Mouse (Mus musculus): ENCODE data around the gene Cmya5. TPM values are rescaled to one million over a fixed set of nuclear protein-coding genes. Genes with fewer than 3 reads are reported as not detected.

Gene Cmya5
- polyA plus RNA-seq, 1 experiment from 2014 or later = 0.29 TPM

DNA sequence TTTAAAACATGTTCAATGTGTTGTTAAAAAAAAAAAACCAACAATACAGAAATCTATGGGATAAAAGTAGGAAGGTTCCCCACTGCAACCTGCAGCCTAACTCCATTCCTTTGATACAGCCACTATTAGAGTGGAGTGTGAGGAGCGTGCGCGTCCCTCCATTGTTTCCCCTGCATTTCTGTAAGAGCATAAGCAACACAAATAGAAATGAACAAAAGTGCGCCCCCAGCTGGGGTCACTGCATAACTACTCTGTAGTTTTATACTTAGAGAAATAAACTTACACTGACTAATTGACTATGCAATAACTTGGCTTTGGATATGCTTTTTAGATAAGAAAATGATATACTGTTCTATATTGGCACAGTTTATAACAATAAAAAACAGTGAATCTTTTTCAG, 75.0 kb downstream of the Cmya5 start:
- DNase-seq (ENCODE audit: low spot score) = no peak

DNA sequence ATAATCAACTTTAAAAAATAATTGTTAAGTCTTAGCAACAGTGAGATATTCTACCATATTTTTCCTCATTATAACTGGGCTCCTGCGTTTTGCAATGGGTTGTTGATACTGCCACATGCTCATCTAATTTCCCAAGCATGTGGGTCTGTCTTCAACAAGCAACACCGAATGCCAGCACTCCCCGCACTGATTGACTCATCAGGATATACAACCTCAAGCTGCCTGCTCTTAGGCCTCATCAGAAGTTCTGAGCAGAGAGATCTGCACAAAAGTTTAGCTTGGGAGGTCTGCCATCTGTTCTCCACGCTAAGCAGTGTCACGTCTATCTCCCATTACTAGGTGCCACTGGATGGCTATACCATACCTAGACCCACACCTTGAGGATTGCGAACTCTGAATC, 76.2 kb downstream of the Cmya5 start:
- DNase-seq (ENCODE audit: low spot score) = no peak

DNA sequence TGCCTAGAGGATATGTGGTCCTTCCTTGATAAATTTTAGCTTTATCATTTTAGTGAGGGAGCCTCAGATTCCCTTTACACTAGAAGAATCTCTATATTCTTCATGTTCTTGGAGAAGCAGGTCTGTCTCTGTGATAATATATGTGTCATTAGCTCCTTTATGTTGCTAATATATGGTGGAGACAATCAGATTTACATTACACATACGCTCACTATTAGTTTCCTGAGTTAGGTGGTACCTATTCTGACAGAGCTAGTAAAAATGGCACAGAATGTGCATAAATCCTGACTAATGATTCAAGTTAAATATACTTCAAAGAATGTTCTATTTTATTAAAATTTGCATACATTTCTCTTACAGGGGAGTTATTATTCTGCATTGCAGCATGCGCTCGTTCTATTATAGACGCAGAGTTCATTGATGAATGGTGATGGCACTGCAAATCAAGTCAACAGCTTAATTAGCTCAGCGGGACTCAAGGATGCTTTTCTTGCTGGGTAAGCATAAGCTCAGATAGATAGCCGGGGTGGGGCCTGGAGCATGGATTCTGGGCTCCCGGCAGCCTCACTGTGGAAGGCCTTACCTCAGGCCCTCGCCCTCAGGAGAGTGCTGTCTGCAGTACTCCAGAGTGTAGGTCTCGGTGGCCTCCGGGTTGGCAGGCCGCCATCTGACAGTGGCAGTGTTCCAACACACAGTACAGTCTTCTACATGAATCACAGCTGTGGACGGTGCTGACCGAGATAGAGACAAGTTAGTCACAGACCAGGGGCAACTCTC, 81.5 kb downstream of the Cmya5 start:
- no peak for DNase-seq (ENCODE audit: low spot score)

DNA sequence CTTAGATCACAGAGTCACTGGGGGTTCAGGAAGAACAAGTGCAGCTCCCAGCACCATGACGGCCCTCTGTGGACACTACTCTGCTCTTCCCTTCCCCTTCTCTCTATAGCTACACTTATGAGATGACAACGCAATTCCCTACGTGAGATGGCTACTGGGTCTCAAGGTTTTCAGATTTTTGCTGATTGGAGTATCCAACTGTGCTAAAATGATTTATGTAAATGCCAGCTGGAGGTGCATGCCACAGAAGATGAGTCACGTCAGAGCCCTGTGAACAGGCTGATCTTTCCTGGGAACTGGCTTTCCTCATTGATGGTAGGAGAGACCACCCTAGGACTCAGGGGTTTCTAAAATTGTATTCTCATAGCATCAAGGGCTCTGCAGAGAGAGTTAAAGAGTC, 83.2 kb downstream of the Cmya5 start:
- DNase-seq (ENCODE audit: low spot score) = no peak

DNA sequence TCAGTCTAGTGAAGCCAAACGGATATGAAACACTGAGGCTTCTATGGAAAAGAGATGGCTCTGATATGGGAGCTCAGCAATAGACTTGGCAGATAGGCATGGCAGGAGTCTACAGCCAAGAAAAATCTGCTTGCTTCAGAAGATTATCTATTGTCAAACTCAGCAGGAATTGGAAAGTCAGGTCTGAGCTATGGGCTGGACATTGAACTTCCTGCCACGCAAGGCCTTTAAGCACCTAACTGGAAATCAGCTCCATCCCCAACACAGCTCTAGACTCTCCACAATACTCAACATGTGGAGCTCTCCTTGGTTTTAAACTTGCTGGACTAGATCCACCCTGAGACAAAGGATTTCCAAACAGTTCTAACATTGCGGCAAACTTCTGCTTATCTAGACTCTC, 84.1 kb downstream of the Cmya5 start:
- DNase-seq (ENCODE audit: low spot score) = no peak

DNA sequence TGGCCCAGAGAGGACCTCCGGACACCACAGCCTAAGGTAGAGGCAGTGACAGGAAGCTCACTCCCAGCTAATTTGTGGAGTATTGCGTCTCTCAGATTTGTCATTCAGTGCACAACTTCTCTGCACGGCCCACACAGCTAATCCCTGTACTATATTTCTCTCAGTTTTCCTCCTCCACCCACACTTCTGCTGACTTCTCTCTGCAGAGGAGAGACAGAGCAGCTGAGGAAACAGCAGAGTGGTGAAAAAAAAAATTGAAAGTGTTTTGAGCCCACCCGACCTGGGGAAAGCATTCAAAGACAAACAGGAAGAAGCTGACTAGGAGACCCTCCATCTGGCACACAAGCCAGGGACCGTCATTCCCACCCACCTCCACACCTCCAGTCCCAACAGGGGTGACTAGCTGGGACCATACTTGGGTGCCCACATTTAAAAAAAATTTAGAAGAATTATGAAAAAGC, 85.9 kb downstream of the Cmya5 start:
- no peak for DNase-seq (ENCODE audit: low spot score)

DNA sequence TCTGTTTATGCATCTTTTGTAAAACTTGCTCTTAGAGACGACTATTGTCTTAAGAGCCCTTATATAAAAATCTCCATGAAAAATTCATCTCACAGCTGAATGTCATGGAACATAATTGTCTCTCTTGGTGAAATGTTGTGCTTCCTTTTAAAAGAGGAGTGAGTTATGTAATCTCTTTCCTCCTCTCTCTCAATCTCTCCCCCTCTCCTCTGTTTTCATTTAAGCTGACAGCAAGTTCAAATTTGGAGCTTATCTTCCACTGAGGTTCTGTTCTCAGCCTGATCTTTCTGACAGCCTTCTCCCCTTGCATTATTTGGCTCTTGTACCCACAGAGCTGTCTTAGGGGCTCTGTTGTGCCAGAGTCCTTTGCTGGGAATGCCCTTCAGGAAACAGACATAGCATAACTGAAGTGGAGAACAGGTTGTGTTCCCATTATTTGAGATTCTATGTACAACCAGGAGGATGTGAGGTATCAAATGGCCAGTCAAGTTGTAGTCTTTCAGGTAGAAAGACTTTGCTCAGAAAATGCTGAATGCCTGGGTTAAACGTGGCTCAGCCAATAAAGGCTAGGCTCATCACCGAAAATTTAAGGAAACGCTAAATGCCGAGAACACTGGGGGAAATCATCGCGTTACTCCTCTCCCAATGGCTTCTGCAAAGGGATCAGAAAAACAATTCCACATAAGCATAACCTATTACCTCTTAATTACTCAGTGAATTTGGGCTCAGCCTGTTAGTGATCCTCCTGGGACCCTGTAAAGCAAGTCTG, 86.8 kb downstream of the Cmya5 start:
- no peak for DNase-seq (ENCODE audit: low spot score)

DNA sequence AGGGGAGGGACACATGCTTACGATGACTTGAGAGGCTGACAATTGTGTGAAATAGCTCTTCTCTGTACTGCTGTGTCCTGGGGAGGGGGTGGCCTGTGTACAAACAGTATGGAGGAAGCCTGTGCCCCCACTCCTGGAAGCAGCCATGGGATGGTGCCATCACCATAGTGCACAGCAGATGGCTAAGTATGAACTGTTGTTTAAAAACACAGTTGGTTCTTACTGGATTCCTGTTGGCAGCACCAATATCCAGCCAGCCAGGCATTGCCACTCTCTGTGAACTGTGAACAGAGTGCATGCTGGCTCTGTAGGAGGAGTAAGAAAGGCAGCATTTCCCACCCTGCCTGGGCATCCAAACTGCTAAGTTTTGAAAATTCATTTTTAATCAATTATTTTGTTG, 88.4 kb downstream of the Cmya5 start:
- DNase-seq (ENCODE audit: low spot score) = no peak

DNA sequence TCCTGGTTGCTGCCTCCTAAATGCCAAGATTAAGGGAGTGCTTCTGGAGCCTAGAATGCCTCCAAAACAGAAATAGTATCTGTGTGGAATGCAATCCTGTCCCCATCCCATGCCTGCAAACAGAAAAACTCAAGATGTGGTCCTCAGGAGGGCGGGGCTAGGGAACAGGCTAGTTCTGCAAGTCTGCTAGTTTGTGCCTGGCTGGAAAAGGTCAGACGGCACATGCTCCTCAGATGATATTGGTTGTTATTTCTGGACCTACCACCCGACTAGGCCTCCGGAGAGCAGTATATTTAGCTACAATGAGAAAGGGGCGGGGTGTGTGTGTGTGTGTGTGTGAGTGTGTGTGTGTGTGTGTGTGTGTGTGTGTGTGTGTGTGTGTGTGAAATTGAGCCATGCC, 93.0 kb downstream of the Cmya5 start:
- no peak for DNase-seq (ENCODE audit: low spot score)

DNA sequence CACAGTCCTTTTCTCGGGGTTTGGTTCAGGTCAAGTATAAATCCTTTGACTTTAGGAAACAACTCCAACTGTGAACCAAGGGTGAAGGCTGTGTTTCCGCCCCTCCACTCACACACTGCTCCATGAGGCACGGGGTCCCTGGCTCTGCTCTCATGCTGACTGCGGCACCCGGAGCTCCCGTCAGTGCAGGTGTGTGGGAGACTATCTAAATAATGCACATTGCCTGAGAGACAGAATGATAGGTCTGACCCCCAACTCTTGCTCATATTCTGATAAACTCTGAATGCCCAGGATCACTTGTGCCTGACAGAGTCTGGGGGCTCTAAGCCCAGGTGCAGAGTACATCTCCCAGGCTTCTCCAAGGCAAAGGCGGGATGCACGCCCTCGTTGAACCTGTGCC, 103.5 kb downstream of the Cmya5 start:
- DNase-seq (ENCODE audit: low spot score) = no peak

DNA sequence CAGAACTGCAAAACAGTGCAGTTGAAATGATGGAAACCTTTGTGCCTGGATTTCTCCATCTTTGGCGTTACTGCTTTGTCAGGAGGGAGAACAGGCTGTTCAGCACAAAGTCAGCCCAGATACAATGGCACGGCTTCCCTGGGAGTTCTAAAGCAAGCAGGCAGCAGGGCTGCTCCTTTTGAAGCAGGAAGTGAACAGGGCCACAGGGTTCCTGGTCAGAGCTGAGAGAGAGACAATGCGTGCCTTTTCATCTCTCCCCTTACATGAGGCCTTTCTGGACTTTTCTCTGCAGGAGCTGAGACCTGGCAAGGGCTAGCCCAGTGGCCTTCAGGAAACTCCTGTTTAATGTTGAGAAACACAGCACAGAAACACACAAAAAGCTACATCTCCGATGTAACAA, 108.3 kb downstream of the Cmya5 start:
- DNase-seq (ENCODE audit: low spot score) = no peak

DNA sequence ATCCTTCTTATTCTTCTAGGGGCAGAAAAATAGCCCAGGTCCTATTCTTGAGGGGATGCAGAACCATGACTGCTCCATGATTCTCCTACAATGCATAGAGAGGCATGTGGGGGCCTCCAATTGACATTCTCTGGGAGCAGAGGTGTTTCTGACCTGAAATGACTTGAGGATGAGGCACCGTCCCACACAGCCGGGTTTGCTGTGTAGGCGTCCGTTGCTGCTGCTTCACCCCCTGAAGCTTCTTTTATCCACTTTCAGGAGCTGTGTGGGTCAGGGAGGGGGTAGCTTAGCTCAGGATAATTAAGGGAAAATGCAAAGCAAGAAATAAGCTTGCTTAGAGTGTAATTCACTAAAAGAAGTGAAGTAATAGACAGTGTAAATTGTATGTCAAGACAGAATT, 115.2 kb downstream of the Cmya5 start:
- no peak for DNase-seq (ENCODE audit: low spot score)

DNA sequence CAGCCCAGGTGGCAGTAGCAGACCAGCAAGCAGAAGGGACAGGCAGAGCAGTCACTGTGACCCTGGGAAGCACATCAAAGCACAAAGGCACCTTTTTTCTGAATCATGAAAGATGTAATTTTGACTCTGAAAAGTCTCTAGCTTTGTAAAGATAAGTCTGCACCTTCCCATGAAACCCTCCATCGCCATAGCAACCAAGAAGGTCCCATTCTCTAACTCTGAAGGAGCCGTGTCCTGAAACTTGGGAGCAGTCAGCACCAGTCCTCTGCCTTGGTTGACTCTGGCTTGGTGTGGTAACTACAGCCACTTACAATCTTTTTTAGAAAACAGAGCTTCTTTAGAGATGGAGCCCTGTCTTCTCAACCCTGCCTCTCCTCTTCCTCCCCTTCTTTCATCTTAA, 119.7 kb downstream of the Cmya5 start:
- no peak for DNase-seq (ENCODE audit: low spot score)

DNA sequence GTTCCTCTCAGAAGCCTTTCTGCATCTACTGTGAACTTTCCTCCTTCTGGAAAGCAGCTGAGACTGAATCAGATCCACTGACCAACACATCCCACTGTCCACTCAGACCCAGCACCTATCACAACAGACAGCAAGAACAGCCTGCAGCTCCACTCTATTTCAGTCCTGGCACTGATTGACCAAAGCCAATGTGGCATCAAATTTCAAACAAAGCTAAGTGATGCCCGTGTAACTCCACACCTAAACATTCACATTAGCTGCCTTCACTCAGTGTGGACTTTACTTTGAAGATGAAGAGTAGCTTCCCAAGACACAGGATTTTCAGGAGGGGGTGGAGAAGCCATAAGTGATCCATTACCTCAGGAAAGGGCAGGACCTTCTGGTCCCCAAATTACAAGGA, 122.4 kb downstream of the Cmya5 start:
- no peak for DNase-seq (ENCODE audit: low spot score)

DNA sequence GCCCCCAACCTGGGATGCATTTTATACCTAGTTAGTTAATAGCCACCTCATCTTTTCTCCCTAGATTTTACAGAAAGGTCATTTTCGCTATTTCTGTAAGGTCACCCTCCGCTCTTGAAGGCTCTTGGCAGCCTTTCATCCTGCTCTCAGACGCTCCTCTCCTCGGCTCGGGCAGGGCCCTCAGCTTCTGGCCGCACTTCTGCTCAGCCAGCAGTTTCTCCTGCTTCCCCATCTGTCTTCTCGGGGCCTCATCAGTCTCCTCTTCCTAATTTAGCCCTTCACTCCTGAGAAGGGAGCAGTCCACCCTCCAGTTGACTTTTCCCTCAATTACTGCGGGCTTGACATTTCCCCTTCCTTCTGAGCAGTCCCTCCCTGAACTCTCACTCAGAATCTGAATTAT, 131.6 kb downstream of the Cmya5 start:
- no peak for DNase-seq (ENCODE audit: low spot score)

DNA sequence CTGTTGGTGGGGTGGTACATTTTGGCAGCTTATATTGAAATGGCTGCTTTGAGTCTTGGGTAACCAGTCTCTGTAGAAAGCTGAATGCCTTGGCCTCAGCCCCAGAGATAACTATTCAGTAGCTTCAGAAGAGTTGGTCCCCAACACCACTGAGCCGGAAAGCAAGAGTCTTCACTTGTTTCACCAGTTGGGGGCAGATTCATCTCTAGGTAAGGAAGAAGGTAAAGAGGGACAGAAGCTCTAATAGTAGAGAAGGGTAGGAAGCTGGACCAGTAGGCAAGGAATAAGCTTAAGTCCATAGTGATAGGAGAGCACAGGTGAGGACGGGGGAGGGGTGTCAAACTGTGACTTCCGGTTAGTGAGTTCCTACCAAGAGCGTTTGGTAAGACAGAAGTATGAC, 133.2 kb downstream of the Cmya5 start:
- no peak for DNase-seq (ENCODE audit: low spot score)

DNA sequence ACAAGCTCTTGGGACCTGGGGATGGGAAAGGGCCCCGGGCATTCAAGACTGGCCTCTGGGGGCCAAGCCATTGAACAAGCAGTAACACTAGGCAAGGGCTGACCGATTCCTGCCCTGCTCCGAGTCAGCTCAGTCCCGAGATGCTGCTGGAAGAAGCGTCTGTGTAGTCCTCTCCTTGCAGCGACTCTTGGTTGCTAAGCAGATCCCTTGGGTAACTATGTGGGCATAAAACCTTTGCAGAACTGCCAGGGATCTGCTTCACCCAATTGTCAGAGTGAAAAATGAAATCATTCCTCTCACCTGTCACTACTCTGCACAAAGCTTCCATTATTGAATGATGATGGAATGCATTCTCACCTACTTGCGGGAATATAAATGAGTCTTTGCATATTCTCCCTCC, 134.0 kb downstream of the Cmya5 start:
- no peak for DNase-seq (ENCODE audit: low spot score)

DNA sequence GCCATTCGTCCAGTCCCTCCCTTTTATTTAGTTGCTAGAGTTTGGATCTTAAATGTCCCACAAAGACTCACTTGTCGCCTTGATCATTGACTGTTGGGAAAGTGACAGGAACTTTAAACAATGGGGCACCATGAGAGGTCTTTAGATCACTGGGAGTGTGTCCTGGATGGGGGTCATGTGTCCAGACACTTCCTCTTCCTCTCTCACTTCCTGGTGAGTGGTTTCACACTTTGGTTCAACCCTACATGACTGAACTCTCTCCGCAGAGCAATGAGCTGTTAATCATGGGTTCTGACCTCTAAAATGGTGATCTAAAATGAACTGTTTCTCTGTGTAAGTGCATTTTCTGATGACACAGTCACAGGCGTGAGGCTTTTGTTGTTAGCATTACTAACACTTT, 137.4 kb downstream of the Cmya5 start:
- DNase-seq (ENCODE audit: low spot score) = no peak

DNA sequence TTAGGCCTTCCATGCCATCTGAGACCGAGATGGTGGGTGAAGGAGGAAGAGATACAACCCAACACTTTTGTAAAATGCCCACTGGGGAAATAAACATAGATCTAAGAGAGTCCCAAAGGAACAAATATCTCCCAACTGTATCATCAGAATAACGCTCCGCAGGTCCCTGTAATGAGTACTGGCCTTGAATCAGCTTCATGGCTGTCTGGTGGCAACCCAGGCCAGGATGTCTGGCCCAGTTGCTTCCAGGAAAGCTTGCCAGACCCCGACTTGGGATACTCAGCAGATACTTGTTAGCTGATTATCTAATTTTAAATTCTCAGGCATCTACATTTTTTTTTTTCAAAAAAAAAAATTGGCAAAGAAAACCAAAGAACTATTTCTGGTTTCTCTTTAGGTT, 138.2 kb downstream of the Cmya5 start:
- no peak for DNase-seq (ENCODE audit: low spot score)

DNA sequence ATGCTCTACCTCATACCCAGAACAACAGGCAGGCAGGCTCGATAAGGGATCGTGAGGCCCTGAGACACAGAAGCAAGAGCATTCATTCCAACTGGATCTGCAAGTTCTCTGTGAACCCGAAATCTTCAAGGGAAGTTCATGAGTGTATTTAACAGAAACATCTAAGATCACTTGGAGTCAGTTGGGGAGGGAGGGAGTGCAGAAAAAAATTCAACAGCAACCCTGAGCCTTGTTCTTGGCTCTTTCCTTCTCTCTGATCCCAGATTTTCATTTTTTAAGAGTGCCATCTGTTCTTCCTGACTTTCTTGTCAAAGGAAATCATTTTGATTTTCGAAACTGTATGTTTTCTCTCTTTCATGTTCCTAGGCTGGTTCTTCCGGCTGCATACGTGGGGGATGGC, 140.5 kb downstream of the Cmya5 start:
- DNase-seq (ENCODE audit: low spot score) = no peak

DNA sequence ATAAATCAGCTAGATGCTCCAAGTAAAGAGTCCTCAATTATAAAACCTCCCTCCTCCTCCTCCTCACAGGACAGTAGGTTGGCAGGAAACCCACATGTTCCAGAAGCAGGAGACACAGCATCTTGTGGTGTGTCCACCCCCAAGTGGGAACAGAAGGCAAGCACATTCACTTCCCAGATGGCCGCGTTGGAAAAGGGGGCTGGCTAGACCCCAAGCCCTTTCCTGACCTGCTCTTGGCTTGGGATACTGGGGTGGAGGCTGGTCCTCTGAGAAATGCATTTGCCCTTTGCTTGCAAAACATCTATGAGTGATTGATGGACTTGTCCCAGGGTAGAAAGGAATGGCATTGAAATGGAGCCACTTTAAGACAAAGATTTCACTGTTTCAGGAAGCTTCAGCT, 142.1 kb downstream of the Cmya5 start:
- DNase-seq (ENCODE audit: low spot score) = no peak

DNA sequence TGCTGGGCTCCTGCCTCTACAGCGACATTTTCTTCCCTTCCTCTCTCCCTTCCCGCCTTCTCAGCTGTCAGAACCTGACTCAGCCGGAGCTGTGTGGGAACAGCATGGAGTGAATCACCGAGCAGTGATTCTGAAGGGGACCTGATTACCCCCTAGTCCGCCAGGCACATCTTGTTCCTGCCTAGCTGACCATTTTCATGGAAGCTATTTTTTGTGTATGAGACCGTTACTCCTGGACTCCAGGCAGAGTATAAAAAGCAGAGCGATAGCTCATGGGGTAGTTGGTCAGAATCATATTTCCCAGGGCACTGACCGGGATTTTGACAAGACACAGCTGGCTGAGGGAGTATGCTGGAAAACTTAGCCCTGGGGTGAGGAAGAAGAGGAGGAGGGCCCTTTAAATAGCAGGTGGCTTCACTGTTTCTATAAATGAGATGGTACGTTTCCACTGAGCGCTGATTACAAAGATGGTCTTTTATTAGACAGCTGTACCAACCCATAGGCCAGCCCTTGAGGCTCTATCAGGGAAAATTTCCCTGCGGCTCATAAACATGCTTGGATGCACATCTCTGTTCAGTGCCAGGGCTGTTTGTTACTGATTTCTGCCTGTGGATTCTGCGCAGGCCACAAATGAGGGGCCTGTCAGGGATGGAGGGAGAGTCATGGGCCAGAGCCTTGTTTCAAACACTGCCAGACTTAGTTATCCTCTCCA, 143.7 kb downstream of the Cmya5 start:
- DNase-seq (ENCODE audit: low spot score) = no peak
